Mouse (Mus musculus) 3T3-L1 (cell line): ENCODE data around the gene Wdr18.
A peak's percentile ranks its signal among the peaks of the same experiment; 100 is the strongest.

Experiments used
- DNase-seq: peaks from one replicate; pipeline ENCODE4 v3.0.0-alpha.2; 2015; ENCODE audit warnings: low read depth, low spot score

Gene Wdr18

GRCm38 (mm10) chr10:79959847-79960601 is at the start of gene Wdr18:
Gene Wdr18, plus strand, starts transcription at chr10:79960152.
- peak; percentile 100 for DNase-seq

GRCm38 (mm10) chr10:79910556-79910955 is 49.4 kb upstream of the Wdr18 start, which contains the start of gene Gm26602:
Gene Gm26602, plus strand, starts transcription at chr10:79910856.
- no peak for DNase-seq

GRCm38 (mm10) chr10:79912412-79912811 is 47.5 kb upstream of the Wdr18 start:
- no peak for DNase-seq

- DNase-seq, result no peak
These were observed 45.6 kb upstream of the Wdr18 start for GRCm38 (mm10) chr10:79914131-79914947.

- DNase-seq, result no peak
These were observed 44.9 kb upstream of the Wdr18 start for GRCm38 (mm10) chr10:79914948-79915596.

GRCm38 (mm10) chr10:79916081-79916480 is 43.9 kb upstream of the Wdr18 start:
- DNase-seq, result no peak

GRCm38 (mm10) chr10:79916808-79917531 is 43.0 kb upstream of the Wdr18 start, which contains the start of gene Kiss1r:
Gene Kiss1r, plus strand, starts transcription at chr10:79916971.
- DNase-seq, result peak; percentile 70

- no peak for DNase-seq
These were observed 42.3 kb upstream of the Wdr18 start for GRCm38 (mm10) chr10:79917532-79918100.

GRCm38 (mm10) chr10:79918231-79919078 is 41.5 kb upstream of the Wdr18 start:
- no peak for DNase-seq

- no peak for DNase-seq
These were observed 40.6 kb upstream of the Wdr18 start for GRCm38 (mm10) chr10:79919251-79919849.

- DNase-seq, result no peak
These were observed 39.7 kb upstream of the Wdr18 start for GRCm38 (mm10) chr10:79920056-79920890.

- no peak for DNase-seq
These were observed 38.9 kb upstream of the Wdr18 start, which contains the start of gene R3hdm4 for GRCm38 (mm10) chr10:79920958-79921535. Gene R3hdm4, minus strand, starts transcription at chr10:79921208.

GRCm38 (mm10) chr10:79921572-79921971 is 38.4 kb upstream of the Wdr18 start:
- DNase-seq, result no peak

GRCm38 (mm10) chr10:79924998-79925784 is 34.8 kb upstream of the Wdr18 start:
- DNase-seq, result peak; percentile 82

GRCm38 (mm10) chr10:79925785-79926490 is 34.0 kb upstream of the Wdr18 start:
- DNase-seq, result peak; percentile 39

GRCm38 (mm10) chr10:79926491-79927323 is 33.2 kb upstream of the Wdr18 start, which contains the start of gene Arid3a:
Gene Arid3a, plus strand, starts transcription at chr10:79927043.
- peak; percentile 90 for DNase-seq
